In the genomic region with DNA sequence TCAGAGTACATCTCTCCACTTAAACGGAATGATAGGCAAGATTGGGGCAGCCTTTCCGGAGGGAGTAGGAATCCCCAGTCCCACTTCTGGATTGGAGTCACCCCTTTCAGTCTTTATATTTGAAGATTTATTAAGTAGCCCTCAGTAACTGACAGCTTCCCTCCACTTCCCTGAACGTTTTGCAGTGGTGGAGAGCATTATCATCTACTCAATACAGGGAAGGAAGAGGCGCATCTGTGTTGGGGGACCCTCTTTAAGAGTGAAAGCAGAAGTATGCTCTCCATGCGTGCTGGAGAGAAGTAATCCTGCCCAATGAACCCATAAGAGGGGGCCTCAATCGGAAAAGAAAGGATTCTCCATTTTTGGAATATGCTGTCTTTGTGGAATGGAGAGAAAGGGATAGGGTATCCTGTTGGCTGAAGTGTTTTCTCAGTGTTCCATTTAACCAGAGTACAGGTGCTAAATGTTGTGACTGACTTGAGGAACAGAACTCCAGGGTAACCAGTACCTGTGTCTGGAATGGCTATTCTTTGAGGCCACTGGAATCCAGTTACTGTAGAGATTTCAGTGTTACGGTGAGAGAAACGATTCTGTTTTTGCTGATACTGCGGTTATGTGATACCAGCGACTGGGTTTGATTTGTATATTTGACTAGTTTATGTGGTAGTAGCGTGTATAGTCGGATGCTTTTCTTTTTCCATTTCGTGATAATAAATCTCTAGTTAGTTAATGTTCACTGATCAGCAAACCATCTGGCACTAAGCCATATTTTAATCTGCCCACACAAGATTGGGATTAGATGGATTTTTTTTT, we compare ENCODE assay signal across 7 mouse cellular contexts. TPM values are rescaled to one million over a fixed set of nuclear protein-coding genes. Genes with fewer than 3 reads are reported as not detected.
DNase-seq lines count a peak whose midpoint lies in the region; ATAC-seq and TF ChIP-seq lines count a peak whose summit lies in the region.

No protein-coding gene starts in this region.

- peaks cover 2% of the 10 kb centered on the region; the same call in 1 of the 2 replicates for H3K4me1 ChIP-seq in brown adipose tissue, adult 24 weeks (ENCODE audit: control insufficient read depth, insufficient read depth, insufficient read length, low read length)
- peaks cover 23% of the 10 kb centered on the region for H3K4me1 ChIP-seq in limb, embryonic 14.5 days (ENCODE audit: control insufficient read depth, insufficient read depth, low read length)
- peaks cover 15% of the 10 kb centered on the region for H3K4me1 ChIP-seq in neural tube, embryonic 14.5 days (ENCODE audit: control insufficient read depth, insufficient read depth, low read length)

- WGBS in limb, embryonic 14.5 days = 4% methylated on average over 13 of the region's 13 CpGs
- 5% methylated on average over 13 of the region's 13 CpGs for WGBS in neural tube, embryonic 14.5 days

- H3K27me3 ChIP-seq in limb, embryonic 14.5 days (ENCODE audit: control insufficient read depth, insufficient read depth, low read length) = no peaks in the 10 kb centered on the region
- no peaks in the 10 kb centered on the region for H3K27me3 ChIP-seq in neural tube, embryonic 14.5 days (ENCODE audit: control insufficient read depth, insufficient read depth, low read length)

- no peaks in the 10 kb centered on the region for H3K9me3 ChIP-seq in limb, embryonic 14.5 days (ENCODE audit: control insufficient read depth, low read length)
- no peaks in the 10 kb centered on the region for H3K9me3 ChIP-seq in neural tube, embryonic 14.5 days (ENCODE audit: control insufficient read depth, low read length)

- no peaks in the 10 kb centered on the region for H3K36me3 ChIP-seq in limb, embryonic 14.5 days (ENCODE audit: control insufficient read depth, insufficient read depth, low read length)
- H3K36me3 ChIP-seq in neural tube, embryonic 14.5 days (ENCODE audit: control insufficient read depth, insufficient read depth, low read length) = no peaks in the 10 kb centered on the region

- H3K9ac ChIP-seq in limb, embryonic 14.5 days (ENCODE audit: low read depth, low read length, severe bottlenecking) = peak overlapping the region; percentile 92
- peak overlapping the region; percentile 92 for H3K9ac ChIP-seq in neural tube, embryonic 14.5 days (replicated peaks; ENCODE audit: low read depth, low read length)

- H3K4me3 ChIP-seq in brown adipose tissue, adult 24 weeks (ENCODE audit: insufficient read depth, low read depth, low read length) = peak overlapping the region; percentile 89
- peak overlapping the region; percentile 83 for H3K4me3 ChIP-seq in limb, embryonic 14.5 days (replicated peaks; ENCODE audit: low read length)
- peak overlapping the region; percentile 81 for H3K4me3 ChIP-seq in neural tube, embryonic 14.5 days (ENCODE audit: low read depth, low read length)

- peak overlapping the region; percentile 64 for H3K4me2 ChIP-seq in limb, embryonic 14.5 days (replicated peaks; ENCODE audit: low read depth, low read length, severe bottlenecking)
- H3K4me2 ChIP-seq in neural tube, embryonic 14.5 days (ENCODE audit: low read depth, low read length) = peak overlapping the region; percentile 83

- no peak for TF ChIP-seq POLR2A in limb, embryonic 14.5 days (IDR thresholded peaks at IDR 0.05; ENCODE audit: borderline replicate concordance, extremely low read depth, insufficient read depth, insufficient read length)

- peak; percentile 9 to 22 for DNase-seq in right cerebral cortex, adult 2 months (ENCODE audit: low spot score in 2 of 2)
- no peak for DNase-seq in right cerebral cortex, postnatal 36 days (ENCODE audit: low spot score in 2 of 2)
- peak; percentile 12 to 36 for DNase-seq in heart, adult 9 months (ENCODE audit: low spot score in 2 of 2)
- peak; percentile 19 for DNase-seq in limb, embryonic 14.5 days (ENCODE audit: low spot score)
- no peak for DNase-seq in urinary bladder, postnatal 25 days (ENCODE audit: low spot score)

- H3K27ac ChIP-seq in brown adipose tissue, adult 24 weeks (replicated peaks; ENCODE audit: low read depth, low read length) = no peak overlapping the region
- peak overlapping the region; percentile 87 for H3K27ac ChIP-seq in limb, embryonic 14.5 days (replicated peaks; ENCODE audit: low read depth, low read length)
- no peak overlapping the region; the same call in 1 of the 2 replicates for H3K27ac ChIP-seq in neural tube, embryonic 14.5 days (ENCODE audit: low read depth, low read length)

- ATAC-seq in limb, embryonic 14.5 days (ENCODE audit: low FRiP score, low read depth) = no peak; the same call in 1 of the 2 replicates
- ATAC-seq in neural tube, embryonic 14.5 days (ENCODE audit: low read depth) = no peak

RNA-seq across cellular contexts. Expression of a gene that starts 1.1 kb away (rescaled TPM):
- 2.5 and 2.7 TPM in 2 replicates for polyA plus RNA-seq in brown adipose tissue, adult 24 weeks (2012; ENCODE audit: insufficient read depth, insufficient read length, missing spikeins)
- polyA plus RNA-seq in limb, embryonic 14.5 days (2012; rRNA removed) = 47.9 and 51.6 TPM in 2 replicates
- 42.5 and 50.9 TPM in 2 replicates for polyA plus RNA-seq in limb, embryonic 14.5 days (2014; fragmentation: Nextera tagmentation; extraction: Ambion mirVana)
- polyA plus RNA-seq in neural tube, embryonic 14.5 days (2014; fragmentation: Nextera tagmentation; extraction: Ambion mirVana) = 36.2 and 44.2 TPM in 2 replicates

Comparison
In these comparisons a context has a peak if more than half of its experiments do, and no peak if none do; other contexts are left out.
1. DNase-seq: peak in right cerebral cortex, adult 2 months (2 of 2), heart, adult 9 months (2 of 2) and limb, embryonic 14.5 days (single experiment); none in right cerebral cortex, postnatal 36 days (0 of 2) and urinary bladder, postnatal 25 days (single experiment).
2. Peak in every context shown above with its lines, with median percentiles within 50 percentile points of each other: H3K4me3 ChIP-seq.